9 mouse cellular contexts compared by ENCODE assay signal in the genomic region with DNA sequence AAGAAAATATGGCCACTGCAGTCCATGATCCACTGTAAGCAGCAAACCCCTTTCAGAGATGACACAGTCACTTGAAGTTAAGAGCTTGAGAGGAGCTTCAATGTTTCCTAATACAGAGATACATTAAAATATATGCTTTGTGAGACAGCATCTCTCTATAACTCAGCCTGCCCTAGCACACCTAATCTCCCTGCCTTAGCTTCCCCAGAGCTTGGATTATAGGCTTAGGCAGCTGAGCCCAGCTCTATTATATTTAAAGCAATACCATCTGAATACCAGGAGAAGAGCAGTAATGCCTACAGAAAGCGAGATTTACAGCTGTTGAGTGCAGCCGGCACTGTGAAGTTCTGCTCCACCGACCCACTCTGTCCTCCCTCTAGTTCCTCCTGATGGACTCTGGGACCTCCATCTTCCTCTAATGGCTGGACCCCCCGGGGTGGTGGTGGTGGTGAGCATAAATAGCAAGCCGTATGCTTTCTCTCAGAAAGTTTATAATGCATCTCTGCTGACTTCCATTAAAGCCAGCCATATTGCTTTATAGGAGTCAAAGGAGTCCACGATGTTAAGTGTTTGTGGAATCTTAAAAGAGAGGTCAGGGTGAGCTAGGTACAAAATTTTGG. TPM values are rescaled to one million over a fixed set of nuclear protein-coding genes. Genes with fewer than 3 reads are reported as not detected.
A peak's percentile ranks its signal among the peaks of the same experiment; 100 is the strongest.
DNase-seq lines count a peak whose midpoint lies in the region; ATAC-seq and TF ChIP-seq lines count a peak whose summit lies in the region.
"Had no signal": no experiment of that assay in that cellular context is flagged by ENCODE, and none has a peak within 500 bp of the region (broad histone marks: within the 10 kb centered on the region; RNA-seq: fewer than 3 reads in every experiment).

No protein-coding gene starts in this region.

- peak overlapping the region; percentile 92; the same call in 1 of the 2 replicates for H3K4me3 ChIP-seq in heart, embryonic 13.5 days
- H3K4me3 ChIP-seq in testis, adult 2 months (ENCODE audit: control insufficient read depth, low read depth, low read length) = peak overlapping the region; percentile 86
- H3K4me3 ChIP-seq in liver, embryonic 13.5 days (replicated peaks) = 0 out of 2 replicates have a peak overlapping the region, but pooled peaks have one; percentile 86

- no peak for TF ChIP-seq POLR2A in testis, adult 2 months (IDR thresholded peaks at IDR 0.05; ENCODE audit: control insufficient read depth, low read depth, low read length)

- peak overlapping the region; percentile 71 for H3K4me2 ChIP-seq in heart, embryonic 13.5 days
- H3K4me2 ChIP-seq in liver, embryonic 13.5 days = peak overlapping the region; percentile 86

- no peak overlapping the region; the same call in 1 of the 2 replicates for H3K9ac ChIP-seq in heart, embryonic 13.5 days
- peak overlapping the region; percentile 90; the same call in 1 of the 2 replicates for H3K9ac ChIP-seq in liver, embryonic 13.5 days

- H3K9me3 ChIP-seq in heart, embryonic 13.5 days = no peaks in the 10 kb centered on the region
- H3K9me3 ChIP-seq in liver, embryonic 13.5 days (replicated peaks) = no peaks in the 10 kb centered on the region

- H3K36me3 ChIP-seq in heart, embryonic 13.5 days = no peaks in the 10 kb centered on the region
- H3K36me3 ChIP-seq in testis, adult 2 months (ENCODE audit: control insufficient read depth, insufficient read depth, low read length) = peaks cover 10% of the 10 kb centered on the region
- H3K36me3 ChIP-seq in liver, embryonic 13.5 days = no peaks in the 10 kb centered on the region

- no peaks in the 10 kb centered on the region for H3K27me3 ChIP-seq in heart, embryonic 13.5 days (replicated peaks)
- no peaks in the 10 kb centered on the region for H3K27me3 ChIP-seq in testis, adult 2 months (ENCODE audit: control insufficient read depth, insufficient read depth, low read length)
- no peaks in the 10 kb centered on the region for H3K27me3 ChIP-seq in liver, embryonic 13.5 days

- DNase-seq in heart, postnatal 25 days (ENCODE audit: low spot score) = no peak
- DNase-seq in testis, postnatal 10 days (ENCODE audit: low spot score) = no peak
- DNase-seq in liver, embryonic 13.5 days = no peak
- no peak for DNase-seq in urinary bladder, adult 2 months (ENCODE audit: low spot score)
- no peak for DNase-seq in left cerebral cortex, postnatal 36 days (ENCODE audit: low spot score in 2 of 2)
- DNase-seq in layer of hippocampus, postnatal 25 days (ENCODE audit: extremely low spot score in 1 of 2, low spot score in 1 of 2) = no peak
- DNase-seq: cerebellum, adult 8-10 months had no signal

- intact Hi-C loops in heart, postnatal 25 days (cut with DNase I) = loop anchor here (2.0 kb wide), 1 partner anchor 30 kb away; a partner anchor contains a TSS
- intact Hi-C loops in left cerebral cortex, postnatal 36 days (cut with DNase I) = loop anchor here (5.0 kb wide), 1 partner anchor 89 kb away; no protein-coding TSS in a partner anchor

- no peak for ATAC-seq in heart, embryonic 13.5 days (ENCODE audit: extremely low read depth, insufficient number of reproducible peaks, low FRiP score, low TSS enrichment)
- ATAC-seq in liver, embryonic 13.5 days (ENCODE audit: low read depth) = no peak

- TF ChIP-seq CTCF in testis, adult 2 months (IDR thresholded peaks at IDR 0.05; ENCODE audit: control insufficient read depth, insufficient read depth, insufficient replicate concordance, low read depth, low read length) = no peak

- WGBS in heart, embryonic 13.5 days = 78% methylated on average over 6 of the region's 6 CpGs
- 40% methylated on average over 6 of the region's 6 CpGs for WGBS in liver, embryonic 13.5 days (ENCODE audit: insufficient replicate concordance)

- H3K27ac ChIP-seq in heart, embryonic 13.5 days (replicated peaks) = no peak overlapping the region
- H3K27ac ChIP-seq in testis, adult 2 months (ENCODE audit: control insufficient read depth, insufficient read depth, low read depth, low read length) = peak overlapping the region; percentile 100
- H3K27ac ChIP-seq in liver, embryonic 13.5 days = peak overlapping the region; percentile 95

- H3K4me1 ChIP-seq in heart, embryonic 13.5 days = peaks cover 57% of the 10 kb centered on the region
- H3K4me1 ChIP-seq in testis, adult 2 months (ENCODE audit: control insufficient read depth, insufficient read depth, low read length) = peaks cover 4% of the 10 kb centered on the region
- peaks cover 55% of the 10 kb centered on the region for H3K4me1 ChIP-seq in liver, embryonic 13.5 days (replicated peaks)

RNA-seq across cellular contexts. Expression of a gene that starts 1.2 kb away (rescaled TPM):
- polyA plus RNA-seq in heart, embryonic 13.5 days (2015; fragmentation: Nextera tagmentation; extraction: Ambion mirVana) = 47.2 and 49.8 TPM in 2 replicates
- total RNA-seq in heart, postnatal 25 days (2021) = 10 to 100 TPM; 30.9 to 31.0 TPM
- polyA plus RNA-seq in testis, adult 2 months (2012; rRNA removed) = 204 and 209 TPM in 2 replicates
- polyA plus RNA-seq in liver, embryonic 13.5 days (2015; fragmentation: Nextera tagmentation; extraction: Ambion mirVana) = 23.4 and 27.4 TPM in 2 replicates
- 22.5 and 29.1 TPM in 2 replicates for polyA plus RNA-seq in urinary bladder, adult 2 months (2012; rRNA removed)
- total RNA-seq in left cerebral cortex, postnatal 36 days (2021) = 10 to 100 TPM; 67.8 to 74.3 TPM
- 10 to 100 TPM; 28.4 TPM for total RNA-seq in layer of hippocampus, postnatal 25 days (2021)

RNA-seq across cellular contexts. Expression of a gene that starts 30.3 kb away (rescaled TPM):
- polyA plus RNA-seq in heart, embryonic 13.5 days (2015; fragmentation: Nextera tagmentation; extraction: Ambion mirVana) = 27.9 and 30.0 TPM in 2 replicates
- 10 to 100 TPM; 12.0 to 20.6 TPM for total RNA-seq in heart, postnatal 25 days (2021)
- polyA plus RNA-seq in testis, adult 2 months (2012; rRNA removed) = 12.2 and 13.6 TPM in 2 replicates
- 18.9 and 23.1 TPM in 2 replicates for polyA plus RNA-seq in liver, embryonic 13.5 days (2015; fragmentation: Nextera tagmentation; extraction: Ambion mirVana)
- 3.2 and 5.1 TPM in 2 replicates for polyA plus RNA-seq in urinary bladder, adult 2 months (2012; rRNA removed)
- total RNA-seq in left cerebral cortex, postnatal 36 days (2021) = 10 to 100 TPM; 26.2 to 30.0 TPM
- 10 to 100 TPM; 21.7 to 23.3 TPM for total RNA-seq in layer of hippocampus, postnatal 25 days (2021)
